Mouse (Mus musculus): ENCODE measurements at regions not wholly inside any gene's neighbourhood (a gene's known extent, or its start where the extent isn't known, plus 50 kb on each side); places are given as distances from the start of the nearest gene placed in this dataset.

GRCm38 (mm10) chr4:26101881-26102459 lies 244.7 kb downstream of the Manea start:
- no peak for DNase-seq (ENCODE audit: low spot score in 2 of 2)

- DNase-seq (ENCODE audit: low spot score in 2 of 2), result peak in 1 of 2 experiments; percentile 3
Measured at GRCm38 (mm10) chr4:26070606-26071005, 270.6 kb upstream of the Fut9 start.

GRCm38 (mm10) chr4:26069452-26069851 lies 269.4 kb upstream of the Fut9 start:
- no peak for DNase-seq (ENCODE audit: low spot score in 2 of 2)

Measured in adrenal gland, adult 18-20 months (tissue).